Mouse (Mus musculus): ENCODE measurements around the gene Kcnk13. TPM values are rescaled to one million over a fixed set of nuclear protein-coding genes. Genes with fewer than 3 reads are reported as not detected.

Gene Kcnk13
- polyA plus RNA-seq, 1 experiment from 2014 or later: 3.4 TPM

DNA sequence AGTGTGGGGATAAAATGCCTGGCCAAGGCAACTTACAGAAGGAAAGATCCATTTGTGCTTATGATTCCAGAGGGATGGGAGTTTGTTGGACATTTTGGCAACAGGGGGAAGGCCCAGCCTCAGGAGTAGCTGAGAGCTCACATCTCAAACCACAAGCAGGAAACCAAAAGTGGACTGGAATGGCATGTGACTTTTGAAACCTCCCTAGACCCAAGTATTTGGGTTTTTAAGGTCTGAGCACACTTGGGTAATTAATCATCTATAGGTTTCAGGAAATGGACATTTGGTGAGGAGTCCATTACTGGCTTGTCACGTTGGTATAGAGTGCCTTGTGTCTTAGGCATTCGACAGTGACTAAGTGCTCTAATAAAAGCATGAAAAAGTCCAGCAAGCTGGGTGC is 42.4 kb downstream of the Kcnk13 start:
- DNase-seq (ENCODE audit: low spot score) (no peak), ATAC-seq (ENCODE audit: low read depth) (no peak)
- 65% methylated on average over 2 of the region's 2 CpGs for WGBS
- no peaks in the 10 kb centered on the region for H3K4me1 ChIP-seq (ENCODE audit: control insufficient read depth, insufficient read depth, low read length)
- H3K4me3 ChIP-seq (ENCODE audit: low read depth, low read length): no peak overlapping the region
- H3K27ac ChIP-seq (replicated peaks; ENCODE audit: low read depth, low read length): no peak overlapping the region
- H3K4me2 ChIP-seq (ENCODE audit: low read depth, low read length): no peak overlapping the region
- H3K9ac ChIP-seq (ENCODE audit: low read depth, low read length): no peak overlapping the region
- H3K27me3 ChIP-seq (replicated peaks; ENCODE audit: control insufficient read depth, insufficient read depth, low read length): no peaks in the 10 kb centered on the region
- no peaks in the 10 kb centered on the region for H3K9me3 ChIP-seq (ENCODE audit: control insufficient read depth, low read length)
- H3K36me3 ChIP-seq (ENCODE audit: control insufficient read depth, insufficient read depth, low read length): no peaks in the 10 kb centered on the region

DNA sequence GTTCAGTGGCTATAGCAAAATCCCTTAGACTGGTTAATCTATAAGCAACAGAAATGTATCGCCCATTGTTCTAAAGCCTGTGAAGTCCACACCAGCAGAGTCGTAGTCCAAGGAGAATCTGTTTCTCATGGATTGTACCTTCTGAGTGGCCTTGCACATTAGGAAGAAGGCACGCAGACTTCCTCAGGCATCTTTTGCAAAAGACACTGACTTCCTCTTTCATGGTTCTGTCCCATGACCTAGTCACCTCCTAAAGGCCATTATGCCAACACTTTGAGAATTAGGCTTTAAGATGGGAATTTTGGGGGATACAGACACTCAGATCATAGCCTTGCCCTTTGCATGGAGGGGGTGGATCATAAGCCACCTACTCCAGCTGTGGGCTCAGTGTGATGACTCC is 48.5 kb downstream of the Kcnk13 start:
- WGBS: 83% methylated on average over 3 of the region's 3 CpGs
- H3K4me2 ChIP-seq (ENCODE audit: low read depth, low read length): no peak overlapping the region
- H3K27me3 ChIP-seq (replicated peaks; ENCODE audit: control insufficient read depth, insufficient read depth, low read length): no peaks in the 10 kb centered on the region
- no peaks in the 10 kb centered on the region for H3K4me1 ChIP-seq (ENCODE audit: control insufficient read depth, insufficient read depth, low read length)
- H3K4me3 ChIP-seq (ENCODE audit: low read depth, low read length): no peak overlapping the region
- no peak for ATAC-seq (ENCODE audit: low read depth)
- no peak overlapping the region for H3K27ac ChIP-seq (replicated peaks; ENCODE audit: low read depth, low read length)
- H3K36me3 ChIP-seq (ENCODE audit: control insufficient read depth, insufficient read depth, low read length): no peaks in the 10 kb centered on the region
- no peak overlapping the region for H3K9ac ChIP-seq (ENCODE audit: low read depth, low read length)
- H3K9me3 ChIP-seq (ENCODE audit: control insufficient read depth, low read length): no peaks in the 10 kb centered on the region
- DNase-seq (ENCODE audit: low spot score): no peak

DNA sequence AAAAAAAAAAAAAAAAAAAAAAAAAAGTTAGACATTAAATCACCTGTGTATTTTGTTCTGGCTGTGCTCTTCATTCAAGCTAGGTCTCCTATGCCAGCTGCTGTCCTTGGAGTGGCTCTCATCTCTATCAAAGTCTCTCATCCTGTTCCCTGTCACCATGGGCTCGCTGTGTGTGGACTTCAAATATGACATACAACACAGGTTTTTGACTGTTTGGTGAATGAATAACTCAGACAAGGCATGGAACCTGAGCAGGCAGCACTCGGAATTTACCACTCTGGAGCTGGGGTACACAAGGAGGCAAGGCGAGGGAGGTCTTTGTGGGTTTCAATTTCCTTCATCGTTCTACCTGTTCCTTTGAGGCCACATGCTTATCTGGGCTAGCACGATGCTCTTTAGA is 50.8 kb downstream of the Kcnk13 start:
- Histone ChIP-seq H3K4me1 (ENCODE audit: control insufficient read depth, insufficient read depth, low read length) (no peaks in the 10 kb centered on the region), H3K27me3 (replicated peaks; ENCODE audit: control insufficient read depth, insufficient read depth, low read length) (no peaks in the 10 kb centered on the region), H3K27ac (replicated peaks; ENCODE audit: low read depth, low read length) (no peak overlapping the region), H3K4me2 (ENCODE audit: low read depth, low read length) (no peak overlapping the region), H3K9me3 (ENCODE audit: control insufficient read depth, low read length) (no peaks in the 10 kb centered on the region), H3K36me3 (ENCODE audit: control insufficient read depth, insufficient read depth, low read length) (no peaks in the 10 kb centered on the region), H3K9ac (ENCODE audit: low read depth, low read length) (no peak overlapping the region), H3K4me3 (ENCODE audit: low read depth, low read length) (no peak overlapping the region)
- 82% methylated on average over 5 of the region's 5 CpGs for WGBS
- DNase-seq (ENCODE audit: low spot score): no peak
- no peak for ATAC-seq (ENCODE audit: low read depth)

DNA sequence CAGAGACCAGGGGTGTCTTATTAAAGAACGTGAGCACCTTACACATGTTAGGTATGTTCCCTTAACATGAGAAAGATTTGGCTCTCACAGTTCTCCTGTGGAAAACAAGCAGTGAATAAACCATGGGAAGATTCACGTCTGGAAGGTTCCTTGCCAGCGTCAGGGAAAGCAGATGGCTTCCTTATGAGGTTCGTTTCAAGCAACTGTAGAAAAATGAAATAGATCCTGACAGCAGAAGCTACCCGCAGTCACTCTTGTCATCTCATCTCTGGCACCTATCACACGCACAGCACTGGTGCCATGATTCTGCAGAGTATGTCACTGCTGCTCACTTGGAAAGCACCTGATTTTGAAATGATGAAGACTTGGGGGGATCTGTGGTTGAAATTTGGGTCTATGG is 53.4 kb downstream of the Kcnk13 start:
- Histone ChIP-seq H3K4me3 (ENCODE audit: low read depth, low read length) (no peak overlapping the region), H3K27ac (replicated peaks; ENCODE audit: low read depth, low read length) (no peak overlapping the region), H3K36me3 (ENCODE audit: control insufficient read depth, insufficient read depth, low read length) (no peaks in the 10 kb centered on the region), H3K27me3 (replicated peaks; ENCODE audit: control insufficient read depth, insufficient read depth, low read length) (no peaks in the 10 kb centered on the region), H3K9ac (ENCODE audit: low read depth, low read length) (no peak overlapping the region), H3K4me1 (ENCODE audit: control insufficient read depth, insufficient read depth, low read length) (no peaks in the 10 kb centered on the region), H3K9me3 (ENCODE audit: control insufficient read depth, low read length) (no peaks in the 10 kb centered on the region), H3K4me2 (ENCODE audit: low read depth, low read length) (no peak overlapping the region)
- 73% methylated on average over 6 of the region's 6 CpGs for WGBS
- no peak for ATAC-seq (ENCODE audit: low read depth)
- DNase-seq (ENCODE audit: low spot score): no peak

DNA sequence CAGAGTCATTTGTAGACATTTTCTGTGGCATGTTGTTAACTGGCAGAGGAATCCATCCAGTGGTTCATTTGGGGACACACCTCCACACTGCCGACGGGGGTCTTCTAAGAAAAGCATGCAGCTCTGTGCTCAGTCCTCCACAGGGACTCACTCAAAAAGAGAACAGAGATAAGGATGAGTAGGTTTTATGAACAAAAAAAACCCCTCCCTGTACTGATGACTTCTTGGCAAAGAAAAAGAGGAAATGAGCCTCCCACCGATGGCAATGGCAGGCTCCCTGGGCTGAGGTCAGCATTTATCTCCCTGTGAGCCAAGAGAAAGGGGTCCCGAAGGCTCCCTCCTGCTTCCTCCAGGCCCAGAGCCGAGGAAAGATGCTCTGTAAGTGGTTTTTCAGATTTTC is 58.2 kb downstream of the Kcnk13 start:
- 81% methylated on average over 5 of the region's 5 CpGs for WGBS
- Histone ChIP-seq H3K4me1 (ENCODE audit: control insufficient read depth, insufficient read depth, low read length) (no peaks in the 10 kb centered on the region), H3K9ac (ENCODE audit: low read depth, low read length) (no peak overlapping the region), H3K27ac (replicated peaks; ENCODE audit: low read depth, low read length) (no peak overlapping the region), H3K4me2 (ENCODE audit: low read depth, low read length) (no peak overlapping the region), H3K4me3 (ENCODE audit: low read depth, low read length) (no peak overlapping the region), H3K27me3 (replicated peaks; ENCODE audit: control insufficient read depth, insufficient read depth, low read length) (no peaks in the 10 kb centered on the region), H3K36me3 (ENCODE audit: control insufficient read depth, insufficient read depth, low read length) (no peaks in the 10 kb centered on the region), H3K9me3 (ENCODE audit: control insufficient read depth, low read length) (no peaks in the 10 kb centered on the region)
- DNase-seq (ENCODE audit: low spot score) (no peak), ATAC-seq (ENCODE audit: low read depth) (no peak)

DNA sequence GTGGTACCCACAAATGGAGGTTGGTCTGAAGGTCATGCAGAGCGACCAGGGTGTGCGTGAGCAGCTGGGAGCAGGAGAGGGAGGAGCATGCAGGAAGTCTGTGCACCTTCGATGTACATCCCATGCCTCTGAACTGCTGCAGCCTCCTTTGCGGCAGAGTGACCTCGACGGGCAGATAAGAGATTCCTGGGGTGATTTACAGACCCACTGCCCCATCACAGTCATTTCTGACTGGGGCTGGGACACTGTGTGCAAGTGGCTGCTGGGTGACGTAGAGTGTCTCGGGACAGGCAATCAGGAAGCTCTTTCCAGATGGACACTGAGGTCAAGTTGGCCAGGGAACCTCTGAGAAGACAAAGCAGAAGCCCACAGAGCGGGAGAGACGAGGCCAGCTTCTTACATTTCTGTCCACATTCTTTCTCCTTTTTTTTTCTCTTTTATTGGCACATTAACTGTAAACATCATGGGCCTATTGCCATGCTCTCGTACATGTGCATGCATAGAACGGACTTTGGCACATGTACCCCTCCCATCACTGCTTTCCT is 59.6 kb downstream of the Kcnk13 start:
- Histone ChIP-seq H3K9me3 (ENCODE audit: control insufficient read depth, low read length) (no peaks in the 10 kb centered on the region), H3K4me2 (ENCODE audit: low read depth, low read length) (no peak overlapping the region), H3K36me3 (ENCODE audit: control insufficient read depth, insufficient read depth, low read length) (no peaks in the 10 kb centered on the region), H3K9ac (ENCODE audit: low read depth, low read length) (no peak overlapping the region), H3K27me3 (replicated peaks; ENCODE audit: control insufficient read depth, insufficient read depth, low read length) (no peaks in the 10 kb centered on the region), H3K4me1 (ENCODE audit: control insufficient read depth, insufficient read depth, low read length) (no peaks in the 10 kb centered on the region), H3K27ac (replicated peaks; ENCODE audit: low read depth, low read length) (no peak overlapping the region), H3K4me3 (ENCODE audit: low read depth, low read length) (no peak overlapping the region)
- no peak for DNase-seq (ENCODE audit: low spot score)
- WGBS: 77% methylated on average over 12 of the region's 12 CpGs
- no peak for ATAC-seq (ENCODE audit: low read depth)

DNA sequence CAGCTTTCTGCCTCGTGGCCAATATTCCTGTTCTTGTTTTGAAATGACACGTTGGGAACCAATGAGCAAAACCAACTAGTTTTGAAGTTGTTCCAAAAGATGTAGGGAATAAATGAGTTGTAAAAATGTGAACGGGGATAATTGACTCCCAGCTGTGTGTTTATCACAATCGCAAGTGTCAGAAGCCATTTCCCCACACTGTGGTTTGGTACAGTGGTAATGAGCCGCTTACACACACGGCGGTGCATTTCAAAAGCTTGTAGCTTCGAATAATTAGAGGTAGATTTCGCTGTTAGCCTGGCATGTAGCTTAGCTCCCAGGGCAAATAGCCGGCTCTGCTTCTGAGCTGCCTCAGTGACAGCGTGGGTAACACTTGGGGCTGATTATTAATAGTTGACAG is 61.4 kb downstream of the Kcnk13 start:
- DNase-seq (ENCODE audit: low spot score) (no peak), ATAC-seq (ENCODE audit: low read depth) (no peak)
- Histone ChIP-seq H3K9me3 (ENCODE audit: control insufficient read depth, low read length) (no peaks in the 10 kb centered on the region), H3K27ac (replicated peaks; ENCODE audit: low read depth, low read length) (no peak overlapping the region), H3K4me2 (ENCODE audit: low read depth, low read length) (no peak overlapping the region), H3K9ac (ENCODE audit: low read depth, low read length) (no peak overlapping the region), H3K27me3 (replicated peaks; ENCODE audit: control insufficient read depth, insufficient read depth, low read length) (no peaks in the 10 kb centered on the region), H3K4me3 (ENCODE audit: low read depth, low read length) (no peak overlapping the region), H3K36me3 (ENCODE audit: control insufficient read depth, insufficient read depth, low read length) (no peaks in the 10 kb centered on the region), H3K4me1 (ENCODE audit: control insufficient read depth, insufficient read depth, low read length) (no peaks in the 10 kb centered on the region)
- 65% methylated on average over 11 of the region's 11 CpGs for WGBS

DNA sequence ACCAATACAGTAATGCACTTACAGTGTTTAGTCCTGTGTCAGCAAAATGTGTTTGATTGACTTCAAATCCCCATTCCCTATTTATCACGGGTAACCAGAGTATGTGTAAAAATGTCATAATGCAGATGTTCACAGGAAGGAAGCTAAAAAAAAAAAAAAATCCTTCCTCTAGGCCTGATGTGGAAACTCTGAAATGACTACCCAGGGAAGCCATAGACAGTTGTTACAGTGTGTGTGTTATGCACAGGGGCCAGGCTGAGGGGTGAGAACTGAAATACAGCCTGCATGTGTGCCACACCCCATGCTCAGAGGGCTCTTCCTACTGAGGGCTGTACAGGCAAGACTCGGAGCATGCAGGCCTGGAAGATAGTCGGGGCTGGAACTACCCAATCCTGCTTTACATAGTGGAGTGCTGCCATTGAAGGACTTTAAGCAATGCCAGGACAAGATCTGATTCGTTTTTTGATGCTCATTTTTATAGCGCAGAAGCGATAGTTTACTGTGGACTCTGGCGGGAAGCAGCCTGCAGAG is 62.5 kb downstream of the Kcnk13 start:
- Histone ChIP-seq H3K27me3 (replicated peaks; ENCODE audit: control insufficient read depth, insufficient read depth, low read length) (no peaks in the 10 kb centered on the region), H3K36me3 (ENCODE audit: control insufficient read depth, insufficient read depth, low read length) (no peaks in the 10 kb centered on the region), H3K4me1 (ENCODE audit: control insufficient read depth, insufficient read depth, low read length) (no peaks in the 10 kb centered on the region), H3K4me2 (ENCODE audit: low read depth, low read length) (no peak overlapping the region), H3K9me3 (ENCODE audit: control insufficient read depth, low read length) (no peaks in the 10 kb centered on the region), H3K4me3 (ENCODE audit: low read depth, low read length) (no peak overlapping the region), H3K27ac (replicated peaks; ENCODE audit: low read depth, low read length) (no peak overlapping the region), H3K9ac (ENCODE audit: low read depth, low read length) (no peak overlapping the region)
- ATAC-seq (ENCODE audit: low read depth): no peak
- WGBS: 76% methylated on average over 7 of the region's 7 CpGs
- DNase-seq (ENCODE audit: low spot score): no peak

DNA sequence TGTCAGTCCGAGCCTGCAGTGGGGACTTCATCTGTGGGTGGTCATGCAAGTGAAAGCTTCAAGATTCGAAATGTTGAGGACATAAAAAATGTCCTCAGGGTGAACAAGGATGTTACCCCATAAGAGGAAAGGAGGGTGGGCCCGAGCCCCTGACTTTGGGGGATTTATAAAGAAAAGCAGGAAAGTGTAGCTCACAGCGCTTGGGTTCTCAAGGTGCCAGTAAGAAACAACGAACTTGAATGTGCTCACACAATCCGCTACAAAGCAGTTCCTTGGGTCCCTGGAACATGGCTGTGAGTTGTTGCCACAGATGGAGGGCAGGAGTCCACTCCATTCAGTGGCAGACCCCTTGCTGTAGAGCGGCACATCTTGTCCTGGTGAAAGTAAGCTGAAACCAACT is 63.0 kb downstream of the Kcnk13 start:
- no peak overlapping the region for H3K9ac ChIP-seq (ENCODE audit: low read depth, low read length)
- no peak overlapping the region for H3K4me2 ChIP-seq (ENCODE audit: low read depth, low read length)
- no peak for DNase-seq (ENCODE audit: low spot score)
- no peaks in the 10 kb centered on the region for H3K27me3 ChIP-seq (replicated peaks; ENCODE audit: control insufficient read depth, insufficient read depth, low read length)
- H3K4me3 ChIP-seq (ENCODE audit: low read depth, low read length): no peak overlapping the region
- H3K27ac ChIP-seq (replicated peaks; ENCODE audit: low read depth, low read length): no peak overlapping the region
- H3K9me3 ChIP-seq (ENCODE audit: control insufficient read depth, low read length): no peaks in the 10 kb centered on the region
- H3K36me3 ChIP-seq (ENCODE audit: control insufficient read depth, insufficient read depth, low read length): no peaks in the 10 kb centered on the region
- no peak for ATAC-seq (ENCODE audit: low read depth)
- WGBS: 77% methylated on average over 7 of the region's 7 CpGs
- no peaks in the 10 kb centered on the region for H3K4me1 ChIP-seq (ENCODE audit: control insufficient read depth, insufficient read depth, low read length)

Data from embryonic facial prominence, embryonic 14.5 days (tissue).